Mouse (Mus musculus): ENCODE measurements at regions not wholly inside any gene's neighbourhood (a gene's known extent, or its start where the extent isn't known, plus 50 kb on each side); places are given as distances from the start of the nearest gene placed in this dataset.

GRCm38 (mm10) chr11:111577883-111578282 lies 511.9 kb downstream of the Kcnj2 start:
- H3K36me3 ChIP-seq = no peaks in the 10 kb centered on the region
- H3K4me2 ChIP-seq = no peak overlapping the region
- H3K9ac ChIP-seq = no peak overlapping the region
- 35% methylated on average over 1 of the region's 1 CpGs for WGBS
- no peaks in the 10 kb centered on the region for H3K4me1 ChIP-seq
- no peak for ATAC-seq (ENCODE audit: extremely low read depth, insufficient number of reproducible peaks, low FRiP score, low TSS enrichment)
- H3K27ac ChIP-seq (replicated peaks) = no peak overlapping the region
- no peak overlapping the region for H3K4me3 ChIP-seq
- no peaks in the 10 kb centered on the region for H3K27me3 ChIP-seq (replicated peaks)
- H3K9me3 ChIP-seq = peaks cover 6% of the 10 kb centered on the region; the same call in 1 of the 2 replicates

GRCm38 (mm10) chr11:111582980-111583379 lies 517.0 kb downstream of the Kcnj2 start:
- Histone ChIP-seq H3K36me3 (no peaks in the 10 kb centered on the region), H3K4me1 (no peaks in the 10 kb centered on the region), H3K27me3 (replicated peaks) (no peaks in the 10 kb centered on the region), H3K27ac (replicated peaks) (no peak overlapping the region), H3K4me2 (no peak overlapping the region), H3K9me3 (no peaks in the 10 kb centered on the region), H3K9ac (no peak overlapping the region), H3K4me3 (no peak overlapping the region)
- WGBS = 72% methylated on average over 4 of the region's 4 CpGs
- ATAC-seq (ENCODE audit: extremely low read depth, insufficient number of reproducible peaks, low FRiP score, low TSS enrichment) = no peak

GRCm38 (mm10) chr11:111583606-111584005 lies 517.6 kb downstream of the Kcnj2 start:
- WGBS = 54% methylated on average over 13 of the region's 13 CpGs
- H3K4me3 ChIP-seq = peak overlapping the region; percentile 26
- H3K4me2 ChIP-seq = peak overlapping the region; percentile 55
- H3K4me1 ChIP-seq = no peaks in the 10 kb centered on the region
- no peak overlapping the region for H3K9ac ChIP-seq
- no peak overlapping the region for H3K27ac ChIP-seq (replicated peaks)
- no peaks in the 10 kb centered on the region for H3K9me3 ChIP-seq
- no peaks in the 10 kb centered on the region for H3K27me3 ChIP-seq (replicated peaks)
- ATAC-seq (ENCODE audit: extremely low read depth, insufficient number of reproducible peaks, low FRiP score, low TSS enrichment) = no peak
- no peaks in the 10 kb centered on the region for H3K36me3 ChIP-seq

GRCm38 (mm10) chr11:111599456-111599855 lies 533.5 kb downstream of the Kcnj2 start:
- no peaks in the 10 kb centered on the region for H3K36me3 ChIP-seq
- no peak overlapping the region for H3K4me2 ChIP-seq
- no peaks in the 10 kb centered on the region for H3K9me3 ChIP-seq
- no peaks in the 10 kb centered on the region for H3K27me3 ChIP-seq (replicated peaks)
- H3K9ac ChIP-seq = no peak overlapping the region
- H3K4me3 ChIP-seq = no peak overlapping the region
- no peak overlapping the region for H3K27ac ChIP-seq (replicated peaks)
- ATAC-seq (ENCODE audit: extremely low read depth, insufficient number of reproducible peaks, low FRiP score, low TSS enrichment) = no peak
- H3K4me1 ChIP-seq = no peaks in the 10 kb centered on the region

- 79% methylated on average over 11 of the region's 11 CpGs for WGBS
- no peak overlapping the region for H3K9ac ChIP-seq
These were observed 539.2 kb downstream of the Kcnj2 start for GRCm38 (mm10) chr11:111605146-111605545.

GRCm38 (mm10) chr11:111610522-111611015 lies 544.6 kb downstream of the Kcnj2 start:
- 63% methylated on average over 5 of the region's 5 CpGs for WGBS

More at GRCm38 (mm10) chr11:111605146-111605545, 539.2 kb downstream of the Kcnj2 start:
- no peaks in the 10 kb centered on the region for H3K36me3 ChIP-seq
- no peaks in the 10 kb centered on the region for H3K4me1 ChIP-seq
- no peak overlapping the region for H3K4me2 ChIP-seq
- H3K27ac ChIP-seq (replicated peaks) = no peak overlapping the region
- ATAC-seq (ENCODE audit: extremely low read depth, insufficient number of reproducible peaks, low FRiP score, low TSS enrichment) = no peak
- H3K27me3 ChIP-seq (replicated peaks) = no peaks in the 10 kb centered on the region
- H3K4me3 ChIP-seq = no peak overlapping the region
- H3K9me3 ChIP-seq = no peaks in the 10 kb centered on the region

GRCm38 (mm10) chr11:111643603-111644002 lies 577.6 kb downstream of the Kcnj2 start:
- Histone ChIP-seq H3K4me3 (no peak overlapping the region), H3K9ac (no peak overlapping the region), H3K4me1 (no peaks in the 10 kb centered on the region), H3K9me3 (no peaks in the 10 kb centered on the region), H3K27ac (replicated peaks) (no peak overlapping the region), H3K36me3 (no peaks in the 10 kb centered on the region), H3K27me3 (replicated peaks) (no peaks in the 10 kb centered on the region), H3K4me2 (no peak overlapping the region)
- no peak for ATAC-seq (ENCODE audit: extremely low read depth, insufficient number of reproducible peaks, low FRiP score, low TSS enrichment)
- 74% methylated on average over 7 of the region's 7 CpGs for WGBS

More at GRCm38 (mm10) chr11:111610522-111611015, 544.6 kb downstream of the Kcnj2 start:
- Histone ChIP-seq H3K4me1 (no peaks in the 10 kb centered on the region; the same call in 1 of the 2 replicates), H3K36me3 (no peaks in the 10 kb centered on the region), H3K4me2 (no peak overlapping the region), H3K4me3 (no peak overlapping the region), H3K9me3 (no peaks in the 10 kb centered on the region), H3K9ac (no peak overlapping the region), H3K27me3 (replicated peaks) (no peaks in the 10 kb centered on the region), H3K27ac (replicated peaks) (no peak overlapping the region)
- ATAC-seq (ENCODE audit: extremely low read depth, insufficient number of reproducible peaks, low FRiP score, low TSS enrichment) = no peak

- Histone ChIP-seq H3K27me3 (replicated peaks) (no peaks in the 10 kb centered on the region), H3K4me2 (no peak overlapping the region), H3K9ac (no peak overlapping the region), H3K4me3 (no peak overlapping the region), H3K4me1 (no peaks in the 10 kb centered on the region), H3K27ac (replicated peaks) (no peak overlapping the region), H3K36me3 (no peaks in the 10 kb centered on the region), H3K9me3 (no peaks in the 10 kb centered on the region; the same call in 1 of the 2 replicates)
- whole genome bisulfite sequencing = 48% methylated on average over 3 of the region's 3 CpGs
- no peak for ATAC-seq (ENCODE audit: extremely low read depth, insufficient number of reproducible peaks, low FRiP score, low TSS enrichment)
These were observed 586.9 kb downstream of the Kcnj2 start for GRCm38 (mm10) chr11:111652882-111653281.

- ATAC-seq (ENCODE audit: extremely low read depth, insufficient number of reproducible peaks, low FRiP score, low TSS enrichment) = no peak
- no peaks in the 10 kb centered on the region for H3K36me3 ChIP-seq
- H3K9me3 ChIP-seq = no peaks in the 10 kb centered on the region; the same call in 1 of the 2 replicates
- H3K9ac ChIP-seq = no peak overlapping the region
- no peak overlapping the region for H3K4me2 ChIP-seq
- no peak overlapping the region for H3K4me3 ChIP-seq
- no peak overlapping the region for H3K27ac ChIP-seq (replicated peaks)
- no peaks in the 10 kb centered on the region for H3K27me3 ChIP-seq (replicated peaks)
- 92% methylated on average over 9 of the region's 9 CpGs for WGBS
- no peaks in the 10 kb centered on the region for H3K4me1 ChIP-seq
These were observed 591.8 kb downstream of the Kcnj2 start for GRCm38 (mm10) chr11:111657778-111658177.

GRCm38 (mm10) chr11:111658362-111659309 lies 592.7 kb downstream of the Kcnj2 start:
- H3K4me3 ChIP-seq = no peak overlapping the region
- no peaks in the 10 kb centered on the region for H3K27me3 ChIP-seq (replicated peaks)
- no peak overlapping the region for H3K9ac ChIP-seq
- WGBS = 67% methylated on average over 15 of the region's 15 CpGs
- no peaks in the 10 kb centered on the region for H3K4me1 ChIP-seq
- H3K36me3 ChIP-seq = no peaks in the 10 kb centered on the region
- ATAC-seq (ENCODE audit: extremely low read depth, insufficient number of reproducible peaks, low FRiP score, low TSS enrichment) = no peak
- no peaks in the 10 kb centered on the region; the same call in 1 of the 2 replicates for H3K9me3 ChIP-seq
- H3K4me2 ChIP-seq = no peak overlapping the region
- no peak overlapping the region for H3K27ac ChIP-seq (replicated peaks)

GRCm38 (mm10) chr11:111663269-111663668 lies 597.3 kb downstream of the Kcnj2 start:
- Histone ChIP-seq H3K9me3 (no peaks in the 10 kb centered on the region), H3K4me3 (no peak overlapping the region), H3K27me3 (replicated peaks) (no peaks in the 10 kb centered on the region), H3K4me2 (no peak overlapping the region), H3K4me1 (no peaks in the 10 kb centered on the region), H3K36me3 (no peaks in the 10 kb centered on the region), H3K27ac (replicated peaks) (no peak overlapping the region), H3K9ac (no peak overlapping the region)
- 56% methylated on average over 3 of the region's 3 CpGs for WGBS
- no peak for ATAC-seq (ENCODE audit: extremely low read depth, insufficient number of reproducible peaks, low FRiP score, low TSS enrichment)
